Mouse (Mus musculus) ES-E14 (cell line): ENCODE results near the gene Myo7a.

Experiments used
- CHD2 ChIP-seq: IDR thresholded peaks from 2 replicates; pipeline ENCODE4 v1.6.1; 2014; ENCODE audit warnings: mild to moderate bottlenecking, low read depth, low read length, inconsistent platforms
- ZC3H11A ChIP-seq: IDR thresholded peaks from 2 replicates; pipeline ENCODE4 v1.6.1; 2012; ENCODE audit warnings: low read depth, mild to moderate bottlenecking, inconsistent platforms, low read length, borderline replicate concordance
- ZNF384 ChIP-seq: IDR thresholded peaks from 2 replicates; pipeline ENCODE4 v1.6.1; 2012; ENCODE audit warnings: low read depth, low read length, inconsistent platforms

DNA sequence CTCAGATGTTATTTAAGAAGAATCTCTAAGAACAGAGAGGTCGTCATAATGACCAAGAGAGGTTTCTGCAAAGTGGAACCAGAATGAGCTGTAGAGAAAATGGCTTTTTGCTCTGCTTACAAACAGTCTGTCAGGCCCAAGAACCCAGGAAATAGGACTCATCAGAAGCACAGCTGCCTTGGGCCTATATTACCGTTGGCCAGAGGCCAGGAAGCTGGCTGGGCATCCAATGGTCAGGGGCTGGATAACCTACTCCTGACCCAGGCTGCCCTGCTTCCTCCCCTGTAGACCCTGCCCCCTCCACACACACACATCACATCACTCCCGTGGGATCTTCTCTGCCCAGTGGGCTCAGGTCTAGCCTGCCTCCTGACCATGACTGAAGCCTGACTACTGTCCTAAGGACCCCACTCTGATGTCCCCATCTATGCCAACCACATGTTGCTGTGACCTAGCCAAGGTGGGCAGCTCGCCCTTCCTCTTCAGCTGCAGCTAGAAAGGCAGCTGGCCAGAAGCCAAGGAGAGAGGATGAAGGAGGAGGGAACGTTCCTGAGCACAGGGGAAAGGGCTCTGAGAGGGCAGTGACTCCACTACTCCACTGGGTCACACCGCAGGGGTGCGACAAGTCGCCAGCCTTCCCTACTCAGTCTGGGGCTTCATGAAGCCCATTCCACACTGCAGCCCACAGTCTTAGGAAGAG lies 40.9 kb upstream of the Myo7a start:
- TF ChIP-seq ZNF384 (no peak), CHD2 (no peak), ZC3H11A (no peak)
